Mouse (Mus musculus) midbrain, postnatal 0 days (tissue): ENCODE data around the gene Gm136. TPM values are rescaled to one million over a fixed set of nuclear protein-coding genes. Genes with fewer than 3 reads are reported as not detected.
A peak's percentile ranks its signal among the peaks of the same experiment; 100 is the strongest.

ENCODE experiments used
- ATAC-seq: fragments of 200-750 bp; cut with Nextera tagmentation; 2 replicates; pipeline ENCODE4 v1.8.0; 2017; ENCODE audit warnings: moderate number of reproducible peaks, mild to moderate bottlenecking, moderate TSS enrichment, moderate library complexity; ENCODE audit not compliant: low FRiP score
- DNase-seq: peaks from one replicate; pipeline ENCODE4 v3.0.0-alpha.2; 2015; ENCODE audit warnings: low spot score
- H3K27ac ChIP-seq: fragments of 300-500 bp; sonication (generic); 2 replicates; pipeline ENCODE4 v1.5.1; 2014; ENCODE audit warnings: low read depth, mild to moderate bottlenecking, low read length, mixed read lengths
- H3K27me3 ChIP-seq: fragments of 300-500 bp; sonication (generic); 2 replicates; pipeline ENCODE4 v1.6.1; 2014; ENCODE audit warnings: low read length, control low read depth, mixed read lengths; ENCODE audit not compliant: insufficient read depth
- H3K36me3 ChIP-seq: fragments of 300-500 bp; sonication (generic); 2 replicates; pipeline ENCODE4 v1.6.1; 2014; ENCODE audit warnings: low read length, control low read depth, mixed read lengths; ENCODE audit not compliant: insufficient read depth
- H3K4me1 ChIP-seq: fragments of 300-500 bp; sonication (generic); 2 replicates; pipeline ENCODE4 v1.6.1; 2014; ENCODE audit warnings: mild to moderate bottlenecking, control low read depth, antibody characterized with exemption, low read length, mixed read lengths; ENCODE audit not compliant: insufficient read depth
- H3K4me2 ChIP-seq: fragments of 300-500 bp; sonication (generic); 2 replicates; pipeline ENCODE4 v1.6.1; 2014; ENCODE audit warnings: low read depth, mild to moderate bottlenecking, low read length, mixed read lengths; ENCODE audit not compliant: poor library complexity, severe bottlenecking
- H3K4me3 ChIP-seq: fragments of 300-500 bp; sonication (generic); 2 replicates; pipeline ENCODE4 v1.5.1; 2014; ENCODE audit warnings: low read depth, mild to moderate bottlenecking, low read length, moderate library complexity
- H3K9ac ChIP-seq: fragments of 300-500 bp; sonication (generic); replicated peaks from 2 replicates; pipeline ENCODE4 v1.6.1; 2014; ENCODE audit warnings: mild to moderate bottlenecking, low read length, moderate library complexity, mixed read lengths; ENCODE audit not compliant: poor library complexity, severe bottlenecking
- H3K9me3 ChIP-seq: fragments of 300-500 bp; sonication (generic); 2 replicates; pipeline ENCODE4 v1.6.1; 2016; ENCODE audit warnings: low read length, control low read depth
- CTCF ChIP-seq: IDR thresholded peaks from 2 replicates; pipeline ENCODE4 v1.5.1; 2016; ENCODE audit warnings: antibody characterized with exemption, mild to moderate bottlenecking
- WGBS: fragments of 180-500 bp; shearing (Covaris S2); extraction: QIAGEN DNeasy Blood & Tissue Kit; methylation state at CpG from one replicate; pipeline ENCODE4 v1.1.7; 2014; 5-methylcytosine and 5-hydroxymethylcytosine counted together
- polyA plus RNA-seq: library from polyadenylated mRNA; unstranded; fragments of >200 nt; fragmentation: Nextera tagmentation; extraction: Ambion mirVana; gene quantifications from 2 replicates; pipeline ENCODE4 v1.2.1, GENCODE M21; 2015
- total RNA-seq: library from RNA; depleted of rRNA; stranded (reverse); fragments of >200 nt; gene quantifications from 2 replicates; pipeline ENCODE4 v1.2.3, GENCODE M21; 2014; rRNA removed

Gene Gm136
- total and polyA plus RNA-seq, 2 experiments from 2014 or later = 0.11 TPM; not detected in 1

- Histone ChIP-seq H3K9ac (no peak overlapping the region), H3K9me3 (no peaks in the 10 kb centered on the region), H3K4me3 (no peak overlapping the region), H3K27ac (no peak overlapping the region), H3K4me1 (no peaks in the 10 kb centered on the region), H3K36me3 (no peaks in the 10 kb centered on the region), H3K4me2 (no peak overlapping the region), H3K27me3 (no peaks in the 10 kb centered on the region)
- no peak for DNase-seq
- WGBS = 97% methylated on average over 11 of the region's 11 CpGs
- no peak for ATAC-seq
- TF ChIP-seq CTCF = no peak
These were observed 53.8 kb downstream of the Gm136 start for GRCm38 (mm10) chr4:34702231-34702630.

- Histone ChIP-seq H3K9ac (no peak overlapping the region), H3K4me1 (no peaks in the 10 kb centered on the region), H3K27ac (no peak overlapping the region), H3K4me2 (no peak overlapping the region), H3K36me3 (no peaks in the 10 kb centered on the region), H3K9me3 (no peaks in the 10 kb centered on the region), H3K4me3 (no peak overlapping the region), H3K27me3 (no peaks in the 10 kb centered on the region)
- peak; percentile 56 for DNase-seq
- TF ChIP-seq CTCF = peak; percentile 59
- 39% methylated on average over 5 of the region's 5 CpGs for WGBS
- ATAC-seq = no peak
These were observed 54.5 kb downstream of the Gm136 start for GRCm38 (mm10) chr4:34701528-34701927.

Other genes with a start within 250 kb of the Gm136 start
- 103 and 124 TPM in 2 replicates for gene Akirin2, start 205.3 kb downstream of the Gm136 start, total RNA-seq
- 69.1 and 85.7 TPM in 2 replicates for gene Akirin2, start 205.3 kb downstream of the Gm136 start, polyA plus RNA-seq
- gene Orc3, start 141.3 kb downstream of the Gm136 start, total RNA-seq = 57.2 and 76.1 TPM in 2 replicates
- gene Orc3, start 141.3 kb downstream of the Gm136 start, polyA plus RNA-seq = 61.3 and 65.0 TPM in 2 replicates
- gene Rars2, start 141.3 kb downstream of the Gm136 start, total RNA-seq = 24.1 and 26.7 TPM in 2 replicates
- 43.0 and 44.9 TPM in 2 replicates for gene Rars2, start 141.3 kb downstream of the Gm136 start, polyA plus RNA-seq
- gene Slc35a1, start 68.8 kb downstream of the Gm136 start, total RNA-seq = 19.8 and 22.2 TPM in 2 replicates
- 32.9 and 35.7 TPM in 2 replicates for gene Slc35a1, start 68.8 kb downstream of the Gm136 start, polyA plus RNA-seq
- 2.1 and 7.0 TPM in 2 replicates for gene Cfap206, start 26.1 kb downstream of the Gm136 start, total RNA-seq
- gene Cfap206, start 26.1 kb downstream of the Gm136 start, polyA plus RNA-seq = 2.5 and 2.9 TPM in 2 replicates
- 9.9 and 15.3 TPM in 2 replicates for gene Smim8, start 22.2 kb upstream of the Gm136 start, total RNA-seq
- 48.8 and 52.3 TPM in 2 replicates for gene Smim8, start 22.2 kb upstream of the Gm136 start, polyA plus RNA-seq
- 36.5 and 42.4 TPM in 2 replicates for gene Zfp292, start 126.7 kb upstream of the Gm136 start, total RNA-seq
- gene Zfp292, start 126.7 kb upstream of the Gm136 start, polyA plus RNA-seq = 15.9 and 18.9 TPM in 2 replicates
- not detected in 2 replicates for gene Cga, start 137.5 kb upstream of the Gm136 start, total RNA-seq
- 0.26 TPM in 1 of 2 replicates, not detected in the other for gene Cga, start 137.5 kb upstream of the Gm136 start, polyA plus RNA-seq